Mouse (Mus musculus): Measurements from ENCODE around the gene Dmrt1.
"Not testable (repeated sequence)": the region's sequence is repeated elsewhere in the genome, so short reads cannot be mapped to it uniquely, and the experiment has no call there.

Gene Dmrt1
- long read RNA-seq, experiment 1: 0 reads
- long read RNA-seq, experiment 2: 0 reads

- intact Hi-C loops (cut with DNase I): no loop called here
These were observed at the start of gene Dmrt1 for GRCm38 (mm10) chr19:25505360-25506196. Dmrt1 (plus strand) TSS chr19:25505618.

GRCm38 (mm10) chr19:25460760-25461159 lies 44.7 kb upstream of the Dmrt1 start:
- intact Hi-C loops (cut with DNase I): no loop called here

GRCm38 (mm10) chr19:25461553-25462320 lies 43.7 kb upstream of the Dmrt1 start:
- intact Hi-C loops (cut with DNase I): no loop called here

GRCm38 (mm10) chr19:25475806-25476205 lies 29.6 kb upstream of the Dmrt1 start:
- intact Hi-C loops (cut with DNase I): not testable (repeated sequence)

GRCm38 (mm10) chr19:25479152-25479669 lies 26.2 kb upstream of the Dmrt1 start:
- intact Hi-C loops (cut with DNase I): no loop called here

GRCm38 (mm10) chr19:25480820-25481219 lies 24.6 kb upstream of the Dmrt1 start:
- intact Hi-C loops (cut with DNase I): no loop called here

GRCm38 (mm10) chr19:25486561-25486960 lies 18.9 kb upstream of the Dmrt1 start:
- intact Hi-C loops (cut with DNase I): no loop called here

- intact Hi-C loops (cut with DNase I): no loop called here
These were observed 18.1 kb upstream of the Dmrt1 start for GRCm38 (mm10) chr19:25487350-25487749.

- intact Hi-C loops (cut with DNase I): no loop called here
These were observed 16.9 kb upstream of the Dmrt1 start for GRCm38 (mm10) chr19:25488546-25488945.

- intact Hi-C loops (cut with DNase I): no loop called here
These were observed 15.9 kb upstream of the Dmrt1 start for GRCm38 (mm10) chr19:25489546-25489945.

GRCm38 (mm10) chr19:25497434-25497833 lies 8.0 kb upstream of the Dmrt1 start:
- intact Hi-C loops (cut with DNase I): no loop called here

- intact Hi-C loops (cut with DNase I): no loop called here
These were observed 540 bp upstream of the Dmrt1 start for GRCm38 (mm10) chr19:25504878-25505277.

GRCm38 (mm10) chr19:25506616-25507015 lies 1.2 kb downstream of the Dmrt1 start:
- intact Hi-C loops (cut with DNase I): no loop called here

GRCm38 (mm10) chr19:25514986-25515530 lies 9.6 kb downstream of the Dmrt1 start:
- intact Hi-C loops (cut with DNase I): no loop called here

GRCm38 (mm10) chr19:25524156-25524555 lies 18.7 kb downstream of the Dmrt1 start:
- intact Hi-C loops (cut with DNase I): no loop called here

- intact Hi-C loops (cut with DNase I): no loop called here
These were observed 20.3 kb downstream of the Dmrt1 start for GRCm38 (mm10) chr19:25525726-25526125.

GRCm38 (mm10) chr19:25529673-25530072 lies 24.3 kb downstream of the Dmrt1 start:
- intact Hi-C loops (cut with DNase I): no loop called here

- intact Hi-C loops (cut with DNase I): loop anchor here (2.0 to 5.0 kb wide), 2 partner anchors 83 to 636 kb away; no protein-coding TSS in a partner anchor
These were observed 40.4 kb downstream of the Dmrt1 start for GRCm38 (mm10) chr19:25545714-25546340.

GRCm38 (mm10) chr19:25547086-25547643 lies 41.7 kb downstream of the Dmrt1 start:
- intact Hi-C loops (cut with DNase I): loop anchor here (5.0 kb wide), 1 partner anchor 635 kb away; no protein-coding TSS in a partner anchor

GRCm38 (mm10) chr19:25550346-25550745 lies 44.9 kb downstream of the Dmrt1 start:
- intact Hi-C loops (cut with DNase I): no loop called here

GRCm38 (mm10) chr19:25551053-25551452 lies 45.6 kb downstream of the Dmrt1 start:
- intact Hi-C loops (cut with DNase I): no loop called here

All from adrenal gland (tissue).